Mouse (Mus musculus) olfactory bulb, adult 2 months (tissue): ENCODE data around the gene Ppih.

ENCODE experiments used
- CTCF ChIP-seq: fragments of 200-500 bp; IDR thresholded peaks from 2 replicates; pipeline ENCODE4 v1.5.1; 2012; ENCODE audit warnings: low read depth, mild to moderate bottlenecking, low read length, moderate library complexity; ENCODE audit not compliant: insufficient read depth
- POLR2A ChIP-seq: fragments of 200-500 bp; IDR thresholded peaks from 2 replicates; pipeline ENCODE4 v1.6.1; 2012; ENCODE audit warnings: mild to moderate bottlenecking, low read depth, low read length, moderate library complexity; ENCODE audit not compliant: insufficient read depth

DNA sequence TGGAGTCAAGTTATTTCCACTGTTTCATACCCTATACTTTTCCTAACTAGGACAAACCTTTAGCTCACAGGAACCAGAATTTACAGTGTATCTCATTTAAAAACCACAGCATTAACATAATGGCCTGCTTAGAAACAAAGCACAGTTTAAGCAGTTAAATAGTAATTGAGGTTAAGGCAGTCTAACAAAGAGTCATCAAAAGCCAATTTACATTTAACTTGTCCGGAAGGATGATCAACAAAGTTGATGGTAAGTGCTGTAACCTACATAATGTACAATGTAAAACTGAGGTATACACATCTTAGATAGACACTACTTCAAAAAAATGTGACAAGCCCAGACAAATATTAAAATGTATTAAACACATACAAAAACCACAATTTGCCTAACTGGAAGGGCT, 28.4 kb downstream of the Ppih start:
- no peak for TF ChIP-seq POLR2A
- no peak for TF ChIP-seq CTCF
